Mouse (Mus musculus): Measurements from ENCODE around the gene Mob3b.
A peak's percentile ranks its signal among the peaks of the same experiment; 100 is the strongest.

The Mob3b gene

GRCm38 (mm10) chr4:35112452-35112851 lies 44.8 kb downstream of the Mob3b start:
- no peak for DNase-seq

GRCm38 (mm10) chr4:35105115-35105773 lies 52.0 kb downstream of the Mob3b start:
- DNase-seq: no peak

- DNase-seq: no peak
Measured at GRCm38 (mm10) chr4:35101201-35101600, 56.1 kb downstream of the Mob3b start.

GRCm38 (mm10) chr4:35099865-35100780 lies 57.2 kb downstream of the Mob3b start:
- DNase-seq: peak; percentile 80 to 86

- DNase-seq: peak; percentile 15 to 18
Measured at GRCm38 (mm10) chr4:35099210-35099864, 57.9 kb downstream of the Mob3b start.

DNA sequence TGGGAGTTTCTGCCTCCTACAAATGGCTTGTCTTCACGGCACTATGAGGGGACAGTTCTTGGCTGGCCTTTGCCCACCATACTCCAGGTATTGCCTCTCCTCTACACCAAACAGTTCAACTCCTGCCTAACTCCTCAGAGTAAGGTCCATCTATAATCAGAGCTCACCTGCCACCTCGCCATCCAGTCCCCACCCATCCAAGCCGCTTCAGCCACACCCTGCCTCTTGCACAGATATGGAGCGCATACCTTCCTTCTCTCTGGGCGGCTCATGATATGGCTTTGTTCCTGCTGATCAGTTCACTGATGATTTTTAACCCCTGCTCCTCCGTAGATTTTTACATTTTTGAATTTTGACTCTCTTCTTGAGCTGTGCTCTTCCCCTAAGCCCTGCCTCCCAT lies 58.7 kb downstream of the Mob3b start:
- no peak for DNase-seq

- no peak for DNase-seq
Measured at GRCm38 (mm10) chr4:35096226-35097175, 60.8 kb downstream of the Mob3b start.

DNA sequence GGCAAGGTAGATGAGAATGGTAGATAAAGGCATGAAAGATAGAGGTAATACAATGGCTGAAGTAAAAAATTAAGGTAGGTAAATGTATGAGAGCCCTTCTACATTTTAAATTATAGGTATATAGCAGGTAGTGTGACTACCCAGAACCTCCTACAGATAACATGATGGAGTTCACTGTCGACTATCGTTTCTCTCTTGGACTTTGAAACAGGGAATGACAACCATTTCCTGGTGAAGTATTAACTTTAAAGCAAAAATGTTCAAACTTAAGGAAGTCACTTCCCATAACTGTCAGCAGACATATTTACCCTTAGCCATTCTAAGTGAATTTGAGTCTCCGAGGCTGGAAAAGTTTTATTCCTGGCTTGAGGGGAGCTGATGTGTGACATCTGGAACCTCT lies 64.8 kb downstream of the Mob3b start:
- DNase-seq: no peak

- no peak for DNase-seq
Measured at GRCm38 (mm10) chr4:35091157-35091784, 66.0 kb downstream of the Mob3b start.

DNA sequence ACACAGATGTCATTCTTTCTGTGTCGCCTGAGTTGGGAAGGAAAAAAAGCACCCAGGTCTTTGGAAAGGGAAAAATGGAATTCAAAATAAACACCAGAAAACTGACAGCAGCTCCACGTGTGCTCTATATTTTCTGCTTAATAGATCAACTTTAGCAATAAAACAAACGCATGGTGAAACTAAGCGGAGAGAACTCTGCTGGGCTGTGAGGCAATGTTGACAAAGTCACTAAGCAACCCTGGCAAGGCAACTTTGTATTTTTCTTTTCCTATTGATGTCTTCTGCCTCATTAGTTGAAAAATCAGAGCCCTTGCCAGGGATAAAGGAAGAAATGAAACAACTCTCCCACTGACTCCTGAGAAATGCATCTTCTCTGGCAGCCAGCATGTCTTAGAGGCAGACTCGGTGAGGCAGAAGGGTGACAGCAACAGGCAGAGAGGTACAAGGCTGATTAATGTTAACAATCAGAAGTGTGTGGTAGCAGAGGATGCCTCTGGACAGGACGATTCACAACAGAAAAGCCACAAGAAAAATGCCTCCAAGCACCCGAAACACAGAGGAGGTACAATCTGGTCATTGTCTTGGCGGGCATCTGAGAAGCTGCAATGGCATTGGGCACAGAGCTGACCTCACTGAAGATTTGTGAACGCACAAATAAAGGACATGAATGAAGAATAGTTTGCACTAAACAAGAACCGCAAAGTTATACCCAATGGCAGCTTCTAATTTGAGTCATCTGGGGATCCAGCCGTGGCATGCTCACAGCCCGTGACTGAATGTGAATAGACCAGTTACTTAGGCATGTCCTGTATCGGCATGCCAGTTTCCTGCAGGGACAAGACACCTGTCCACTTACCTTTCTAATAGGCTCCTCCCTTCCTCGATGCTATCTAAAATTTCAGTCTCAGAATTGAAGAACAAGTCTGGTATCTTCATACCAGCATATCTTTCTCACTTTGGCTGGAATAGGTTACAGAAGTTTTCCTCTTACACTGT lies 67.7 kb downstream of the Mob3b start:
- DNase-seq: no peak

DNA sequence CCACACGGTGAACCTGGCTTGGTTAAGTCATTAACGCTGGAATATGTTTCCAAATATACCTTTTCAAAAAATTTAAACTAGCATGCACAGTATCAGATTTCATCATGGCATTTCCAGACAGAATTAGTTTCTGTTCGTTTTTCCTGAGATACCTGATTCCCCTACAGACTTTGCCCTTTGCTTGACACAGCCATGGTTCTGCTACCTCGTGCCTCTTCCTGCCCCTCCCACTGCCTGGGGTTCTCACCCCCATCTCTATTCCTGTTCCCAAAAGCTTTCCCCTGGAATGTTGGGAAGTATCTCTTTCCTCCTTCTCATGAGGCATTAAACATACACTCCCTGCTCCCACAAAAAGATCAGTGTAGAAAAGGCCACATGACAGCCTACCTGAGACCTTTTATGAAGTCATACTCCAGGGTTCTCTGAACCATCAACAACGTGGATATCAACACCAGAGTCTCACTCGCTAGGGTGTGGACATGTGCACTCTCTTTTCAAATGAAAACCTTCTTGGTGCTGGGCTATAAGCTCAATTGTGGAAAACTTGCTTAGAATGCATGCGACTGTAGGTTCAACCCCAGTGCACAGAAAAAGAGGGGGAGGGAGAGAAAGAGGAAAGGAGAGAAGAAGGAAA lies 71.1 kb downstream of the Mob3b start:
- no peak for DNase-seq

DNA sequence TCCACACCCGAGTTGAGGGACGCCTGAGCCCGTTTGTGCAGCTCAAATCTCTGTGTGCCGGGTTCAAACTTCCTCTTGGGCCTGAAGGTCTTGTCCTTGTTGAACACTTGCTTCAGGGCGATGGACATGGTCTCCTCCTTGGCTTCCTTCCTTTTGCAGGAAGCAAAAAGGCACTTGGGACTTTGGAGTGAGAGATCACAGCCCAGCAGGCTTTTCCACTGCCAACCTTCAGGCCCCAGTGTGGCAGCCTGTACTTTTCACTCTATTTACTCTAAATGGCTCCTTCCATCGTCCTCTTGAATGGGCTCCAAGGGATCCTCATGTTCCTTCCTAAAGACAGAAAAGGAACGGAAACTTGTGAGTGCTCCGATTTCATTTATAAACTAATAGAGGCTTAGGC lies 73.2 kb downstream of the Mob3b start:
- DNase-seq: no peak

- no peak for DNase-seq
Measured at GRCm38 (mm10) chr4:35082476-35083114, 74.7 kb downstream of the Mob3b start.

GRCm38 (mm10) chr4:35080285-35080684 lies 77.0 kb downstream of the Mob3b start:
- DNase-seq: no peak

DNA sequence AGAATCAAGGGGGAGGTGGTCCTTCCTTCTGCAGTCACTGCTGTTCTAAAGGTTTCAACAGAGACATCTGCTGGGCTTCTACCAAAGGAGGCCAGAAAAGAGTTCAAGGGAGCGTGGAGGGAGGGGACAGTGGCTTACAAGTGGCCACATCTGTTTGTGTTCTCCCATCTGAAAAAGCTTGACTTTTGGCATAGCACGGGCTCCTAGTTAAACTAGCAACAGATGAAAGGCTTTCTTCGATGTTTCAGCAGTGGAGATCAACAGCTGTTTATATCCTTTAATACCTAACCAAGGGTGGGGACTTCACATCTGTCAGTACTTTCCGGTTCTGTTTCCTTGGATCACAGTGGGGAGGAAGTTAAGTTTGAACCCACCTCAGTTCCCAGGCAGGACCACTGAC lies 88.5 kb downstream of the Mob3b start:
- no peak for DNase-seq

GRCm38 (mm10) chr4:35066163-35066562 lies 91.1 kb downstream of the Mob3b start:
- peak in 1 of 2 experiments; percentile 13 for DNase-seq

DNA sequence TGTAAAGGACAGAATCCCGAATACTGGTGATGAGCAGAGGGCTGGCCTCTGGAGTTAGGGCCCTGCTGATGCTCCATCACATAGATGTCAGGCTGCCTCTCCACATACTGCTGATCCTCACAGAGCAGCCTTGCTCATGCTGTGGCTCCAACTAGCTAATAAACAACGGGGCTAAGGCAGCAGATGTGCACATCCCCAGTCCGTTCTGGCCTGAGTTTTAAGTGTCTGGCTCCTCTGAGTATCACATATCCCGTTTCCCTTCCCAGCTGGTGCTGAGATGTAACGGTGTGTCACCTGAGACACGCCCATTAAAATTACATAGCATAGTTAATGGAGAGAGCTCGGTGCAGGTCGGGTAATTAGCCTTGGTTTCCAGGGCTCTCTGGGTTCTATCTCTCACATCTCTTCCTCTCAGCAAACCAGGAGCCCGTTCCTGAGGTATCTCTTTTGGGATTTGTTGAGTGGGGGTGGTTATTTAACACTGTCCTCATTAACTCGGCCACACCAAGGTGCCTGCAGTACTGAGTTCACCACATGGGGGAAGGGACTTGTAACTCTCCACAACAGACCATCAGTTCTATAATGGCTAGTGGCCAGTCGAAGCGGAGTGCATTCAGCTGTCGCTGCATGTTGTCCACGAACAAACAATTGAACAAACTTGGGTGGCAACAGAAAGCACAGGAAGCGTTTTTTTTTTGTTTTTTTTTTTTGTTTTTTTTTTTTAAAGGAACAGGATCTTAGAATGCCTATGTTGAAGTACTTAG lies 92.0 kb downstream of the Mob3b start:
- DNase-seq: peak; percentile 30 to 37

- no peak for DNase-seq
Measured at GRCm38 (mm10) chr4:35063146-35063719, 94.1 kb downstream of the Mob3b start.

Measured in cerebellum, postnatal 10 days (tissue).